Mouse (Mus musculus) heart, postnatal 36 days (tissue): ENCODE data around the gene Taok1. TPM values are rescaled to one million over a fixed set of nuclear protein-coding genes. Genes with fewer than 3 reads are reported as not detected.

ENCODE experiments used
- total RNA-seq, 2 experiments: library from RNA; stranded (reverse); gene quantifications; 2 replicates each; pipeline ENCODE4 v1.2.3; 2021

Gene Taok1
- total RNA-seq, 2 experiments from 2014 or later = 54.4 to 56.0 TPM

Other genes with a start within 250 kb of the Taok1 start
- 100 to 1,000 TPM; 196 to 198 TPM for gene Coro6, start 145.4 kb downstream of the Taok1 start, total RNA-seq
- 10 to 100 TPM in 1 of 2 experiments, 1 to 10 TPM in 1; 9.8 to 10.4 TPM for gene Ankrd13b, start 118.1 kb downstream of the Taok1 start, total RNA-seq
- gene Git1, start 114.3 kb downstream of the Taok1 start, total RNA-seq = 10 to 100 TPM; 55.2 to 57.1 TPM
- 1 to 10 TPM; 2.3 to 3.1 TPM for gene Abhd15, start 92.7 kb downstream of the Taok1 start, total RNA-seq
- 1 to 10 TPM; 8.3 to 8.7 TPM for gene Trp53i13, start 91.8 kb downstream of the Taok1 start, total RNA-seq
- not detected for gene Gm10392, start 88.6 kb downstream of the Taok1 start, total RNA-seq
- gene Nufip2, start 78.3 kb upstream of the Taok1 start, total RNA-seq = 10 to 100 TPM; 46.8 to 48.3 TPM
- gene Cryba1, start 117.5 kb upstream of the Taok1 start, total RNA-seq = not detected
- 100 to 1,000 TPM; 256 to 280 TPM for gene Myo18a, start 155.4 kb upstream of the Taok1 start, total RNA-seq
- gene Gm10277, start 179.9 kb upstream of the Taok1 start, total RNA-seq = not detected